Mouse (Mus musculus): ENCODE measurements around the gene Grid1. TPM values are rescaled to one million over a fixed set of nuclear protein-coding genes. Genes with fewer than 3 reads are reported as not detected.

Grid1 gene
- polyA plus RNA-seq, 1 experiment from 2014 or later, result 0.24 TPM

DNA sequence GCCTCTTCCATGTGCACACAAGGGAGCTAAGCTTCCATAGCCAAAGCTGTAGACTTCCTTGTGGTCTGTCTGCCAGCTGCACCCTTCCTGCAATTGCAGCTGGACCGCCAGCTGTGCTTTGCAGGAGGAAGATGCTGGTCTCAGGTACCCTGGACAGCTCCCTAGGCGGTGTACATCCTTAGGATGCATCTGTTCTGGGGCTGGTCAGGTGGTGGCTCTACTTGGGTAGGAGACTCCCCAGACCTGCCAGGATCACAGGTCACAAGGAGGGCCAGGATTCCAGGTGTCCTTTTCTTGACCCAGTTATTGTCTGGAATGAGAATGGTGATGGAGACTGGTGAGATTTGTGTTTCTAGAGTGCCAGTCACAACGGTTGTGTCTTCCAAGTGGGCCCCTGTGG is 3.6 kb upstream of the Grid1 start:
- no peaks in the 10 kb centered on the region for H3K9me3 ChIP-seq
- peaks cover 73% of the 10 kb centered on the region for H3K27me3 ChIP-seq (ENCODE audit: poor library complexity, severe bottlenecking)
- no peak overlapping the region for H3K4me3 ChIP-seq
- H3K36me3 ChIP-seq (replicated peaks), result no peaks in the 10 kb centered on the region
- 38% methylated on average over 3 of the region's 3 CpGs for WGBS
- DNase-seq (ENCODE audit: extremely low spot score, low spot score), result no peak
- peaks cover 25% of the 10 kb centered on the region for H3K4me1 ChIP-seq
- no peak overlapping the region for H3K27ac ChIP-seq

GRCm38 (mm10) chr14:34818387-34818980 is 1.4 kb upstream of the Grid1 start:
- no peak for DNase-seq (ENCODE audit: extremely low spot score, low spot score)
- no peak overlapping the region for H3K27ac ChIP-seq
- peaks cover 39% of the 10 kb centered on the region for H3K4me1 ChIP-seq
- 7% methylated on average over 9 of the region's 9 CpGs for WGBS
- H3K27me3 ChIP-seq (ENCODE audit: poor library complexity, severe bottlenecking), result peaks cover 92% of the 10 kb centered on the region
- no peaks in the 10 kb centered on the region for H3K9me3 ChIP-seq
- H3K36me3 ChIP-seq (replicated peaks), result no peaks in the 10 kb centered on the region
- H3K4me3 ChIP-seq, result peak overlapping the region; percentile 70; the same call in 1 of the 2 replicates

- Histone ChIP-seq H3K9me3 (no peaks in the 10 kb centered on the region), H3K36me3 (replicated peaks) (no peaks in the 10 kb centered on the region), H3K27ac (peak overlapping the region; percentile 77), H3K4me3 (peak overlapping the region; percentile 70), H3K27me3 (ENCODE audit: poor library complexity, severe bottlenecking) (peaks cover 99% of the 10 kb centered on the region), H3K4me1 (peaks cover 40% of the 10 kb centered on the region)
- DNase-seq (ENCODE audit: extremely low spot score, low spot score), result peak; percentile 70
- under 1% methylated on average over 62 of the region's 85 CpGs for WGBS
Observed at GRCm38 (mm10) chr14:34819121-34819918, 588 bp upstream of the Grid1 start.

- Histone ChIP-seq H3K27ac (0 out of 2 replicates have a peak overlapping the region, but pooled peaks have one; percentile 77), H3K9me3 (no peaks in the 10 kb centered on the region), H3K4me3 (peak overlapping the region; percentile 70), H3K27me3 (ENCODE audit: poor library complexity, severe bottlenecking) (peaks cover 95% of the 10 kb centered on the region), H3K4me1 (peaks cover 40% of the 10 kb centered on the region), H3K36me3 (replicated peaks) (no peaks in the 10 kb centered on the region)
- 2% methylated on average over 12 of the region's 12 CpGs for WGBS
- no peak for DNase-seq (ENCODE audit: extremely low spot score, low spot score)
Observed at GRCm38 (mm10) chr14:34820653-34821005, 721 bp downstream of the Grid1 start.

DNA sequence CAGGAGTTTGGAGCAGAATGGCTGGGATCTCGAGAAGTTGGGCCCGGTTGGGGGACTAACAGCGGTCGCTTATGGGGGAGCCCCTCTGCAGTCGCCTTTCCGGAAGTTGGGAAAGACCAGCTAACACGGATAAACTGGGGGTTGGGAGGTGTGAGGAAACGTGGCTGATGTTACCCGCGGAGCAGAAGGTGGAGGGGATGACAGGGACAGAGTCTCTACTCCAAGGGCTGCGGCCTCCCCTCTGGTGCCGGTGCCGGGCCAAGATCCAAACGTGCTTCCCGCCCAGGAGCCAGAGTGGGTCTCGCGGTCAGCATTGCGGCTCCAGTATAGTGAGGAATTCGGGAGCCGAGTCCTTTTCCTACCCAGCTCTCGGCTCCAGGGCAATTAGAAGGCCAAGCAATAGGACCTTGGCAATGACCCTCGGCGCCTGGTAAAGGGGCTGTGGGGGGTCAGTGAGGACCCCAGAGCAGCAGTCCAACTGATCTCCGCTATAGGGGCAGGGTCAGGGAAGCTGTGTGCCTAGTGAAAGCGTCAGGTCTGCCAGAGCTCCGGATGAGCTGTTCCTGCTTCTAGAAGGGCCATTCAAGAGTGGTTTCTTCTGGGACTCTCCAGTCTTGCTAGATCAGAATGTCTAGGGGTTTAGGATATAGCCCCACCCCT is 1.4 kb downstream of the Grid1 start:
- no peaks in the 10 kb centered on the region for H3K9me3 ChIP-seq
- 2% methylated on average over 26 of the region's 26 CpGs for WGBS

DNA sequence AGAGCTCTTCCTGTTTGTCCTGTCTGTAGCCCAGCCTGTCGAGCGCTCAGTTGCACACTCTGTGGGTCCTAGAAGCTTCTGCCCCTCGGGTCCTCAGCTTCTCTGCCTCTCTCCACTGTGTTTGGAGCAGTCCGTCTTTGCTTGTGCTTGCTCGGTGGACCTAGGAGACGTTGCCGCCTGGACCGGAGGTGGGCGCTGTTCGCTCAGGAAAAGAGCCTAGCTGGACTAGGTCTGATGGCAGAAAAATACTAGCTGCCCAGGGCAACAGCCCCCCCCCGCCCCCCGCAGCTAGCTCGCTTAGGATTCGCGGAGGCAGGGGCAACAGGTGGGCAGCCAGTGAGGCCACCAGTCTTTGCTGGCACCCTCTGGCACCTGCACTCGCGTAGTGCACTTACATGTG is 3.2 kb downstream of the Grid1 start:
- H3K27me3 ChIP-seq (ENCODE audit: poor library complexity, severe bottlenecking), result peaks cover 70% of the 10 kb centered on the region

More for the DNA sequence above, 1.4 kb downstream of the Grid1 start:
- peaks cover 44% of the 10 kb centered on the region for H3K4me1 ChIP-seq
- peak overlapping the region; percentile 70 for H3K4me3 ChIP-seq
- H3K27ac ChIP-seq, result no peak overlapping the region
- no peaks in the 10 kb centered on the region for H3K36me3 ChIP-seq (replicated peaks)
- DNase-seq (ENCODE audit: extremely low spot score, low spot score), result no peak
- H3K27me3 ChIP-seq (ENCODE audit: poor library complexity, severe bottlenecking), result peaks cover 89% of the 10 kb centered on the region

GRCm38 (mm10) chr14:34824186-34824585 is 4.3 kb downstream of the Grid1 start:
- WGBS, result 75% methylated on average over 3 of the region's 3 CpGs
- no peak overlapping the region for H3K4me3 ChIP-seq
- H3K4me1 ChIP-seq, result peaks cover 41% of the 10 kb centered on the region
- no peaks in the 10 kb centered on the region for H3K36me3 ChIP-seq (replicated peaks)
- no peak for DNase-seq (ENCODE audit: extremely low spot score, low spot score)
- H3K9me3 ChIP-seq, result no peaks in the 10 kb centered on the region
- no peak overlapping the region for H3K27ac ChIP-seq
- H3K27me3 ChIP-seq (ENCODE audit: poor library complexity, severe bottlenecking), result peaks cover 59% of the 10 kb centered on the region

More for the DNA sequence above, 3.2 kb downstream of the Grid1 start:
- Histone ChIP-seq H3K9me3 (no peaks in the 10 kb centered on the region), H3K36me3 (replicated peaks) (no peaks in the 10 kb centered on the region), H3K27ac (no peak overlapping the region), H3K4me1 (peaks cover 45% of the 10 kb centered on the region), H3K4me3 (peak overlapping the region; percentile 43)
- peak; percentile 68 for DNase-seq (ENCODE audit: extremely low spot score, low spot score)
- 2% methylated on average over 17 of the region's 17 CpGs for WGBS

- Histone ChIP-seq H3K27me3 (ENCODE audit: poor library complexity, severe bottlenecking) (peaks cover 42% of the 10 kb centered on the region), H3K9me3 (no peaks in the 10 kb centered on the region), H3K36me3 (replicated peaks) (no peaks in the 10 kb centered on the region), H3K4me1 (peaks cover 24% of the 10 kb centered on the region), H3K27ac (no peak overlapping the region), H3K4me3 (no peak overlapping the region)
- DNase-seq (ENCODE audit: extremely low spot score, low spot score), result no peak
- 38% methylated on average over 3 of the region's 3 CpGs for WGBS
Observed at GRCm38 (mm10) chr14:34825902-34826301, 6.0 kb downstream of the Grid1 start.

DNA sequence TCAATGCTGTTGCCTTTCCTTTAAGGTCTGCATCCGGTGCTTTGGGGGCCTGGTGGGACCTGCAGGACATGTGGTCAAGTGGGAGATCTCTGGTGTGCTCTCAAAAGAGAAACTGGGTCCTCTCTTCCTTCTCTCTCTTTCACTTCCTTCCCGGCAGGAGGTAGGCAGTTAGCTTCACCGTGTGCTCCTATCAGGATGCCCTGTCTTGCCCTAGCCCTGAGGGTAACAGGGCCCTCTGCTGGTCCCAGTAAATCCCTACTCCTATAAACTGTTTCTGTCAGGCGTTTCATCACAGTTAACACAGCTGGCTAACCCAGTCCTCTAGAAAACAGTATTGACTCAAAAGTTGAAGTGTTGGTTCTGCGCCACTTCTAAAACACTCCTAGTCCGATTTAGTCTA is 9.9 kb downstream of the Grid1 start:
- Histone ChIP-seq H3K36me3 (replicated peaks) (no peaks in the 10 kb centered on the region), H3K4me1 (peaks cover 6% of the 10 kb centered on the region; the same call in 1 of the 2 replicates), H3K9me3 (no peaks in the 10 kb centered on the region), H3K4me3 (no peak overlapping the region), H3K27ac (no peak overlapping the region), H3K27me3 (ENCODE audit: poor library complexity, severe bottlenecking) (0 out of 2 replicates have a peak, but pooled peaks cover 3% of the 10 kb centered on the region)
- WGBS, result 71% methylated on average over 6 of the region's 6 CpGs
- DNase-seq (ENCODE audit: extremely low spot score, low spot score), result no peak

DNA sequence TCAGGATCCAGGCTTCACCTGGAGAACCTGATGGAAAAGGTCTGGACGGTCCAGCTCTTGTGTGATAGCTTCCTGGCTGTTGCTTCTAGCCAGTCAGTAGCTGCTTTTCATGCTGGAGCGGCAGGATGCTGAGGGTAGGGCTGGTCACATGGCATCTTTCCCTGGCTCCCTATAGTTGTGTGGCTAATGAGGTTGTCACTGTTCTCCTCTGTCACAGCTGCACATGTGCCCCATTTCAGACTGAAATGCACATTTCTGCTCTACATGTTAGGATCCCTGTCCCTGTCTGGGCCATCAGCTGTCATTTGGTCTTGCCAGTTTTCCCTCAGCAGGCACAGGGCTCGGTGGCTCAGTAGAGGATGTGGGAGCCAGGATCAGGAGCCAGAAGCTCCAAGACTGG is 17.2 kb downstream of the Grid1 start:
- Histone ChIP-seq H3K4me3 (no peak overlapping the region), H3K36me3 (replicated peaks) (no peaks in the 10 kb centered on the region), H3K27me3 (ENCODE audit: poor library complexity, severe bottlenecking) (no peaks in the 10 kb centered on the region), H3K4me1 (no peaks in the 10 kb centered on the region), H3K27ac (no peak overlapping the region), H3K9me3 (no peaks in the 10 kb centered on the region)
- DNase-seq (ENCODE audit: extremely low spot score, low spot score), result no peak
- WGBS, result 93% methylated on average over 3 of the region's 3 CpGs

- Histone ChIP-seq H3K36me3 (replicated peaks) (no peaks in the 10 kb centered on the region), H3K9me3 (no peaks in the 10 kb centered on the region), H3K27ac (no peak overlapping the region), H3K27me3 (ENCODE audit: poor library complexity, severe bottlenecking) (no peaks in the 10 kb centered on the region), H3K4me3 (no peak overlapping the region), H3K4me1 (no peaks in the 10 kb centered on the region)
- DNase-seq (ENCODE audit: extremely low spot score, low spot score), result no peak
- 65% methylated on average over 6 of the region's 6 CpGs for WGBS
Observed at GRCm38 (mm10) chr14:34838999-34839398, 19.1 kb downstream of the Grid1 start.

- no peak for DNase-seq (ENCODE audit: extremely low spot score, low spot score)
- H3K27me3 ChIP-seq (ENCODE audit: poor library complexity, severe bottlenecking), result no peaks in the 10 kb centered on the region
- H3K27ac ChIP-seq, result no peak overlapping the region
- no peaks in the 10 kb centered on the region for H3K36me3 ChIP-seq (replicated peaks)
- 88% methylated on average over 4 of the region's 4 CpGs for WGBS
- no peaks in the 10 kb centered on the region for H3K4me1 ChIP-seq
- no peaks in the 10 kb centered on the region for H3K9me3 ChIP-seq
- no peak overlapping the region for H3K4me3 ChIP-seq
Observed at GRCm38 (mm10) chr14:34839898-34840297, 20.0 kb downstream of the Grid1 start.

GRCm38 (mm10) chr14:34843579-34843978 is 23.7 kb downstream of the Grid1 start:
- Histone ChIP-seq H3K4me3 (no peak overlapping the region), H3K36me3 (replicated peaks) (no peaks in the 10 kb centered on the region), H3K27ac (no peak overlapping the region), H3K27me3 (ENCODE audit: poor library complexity, severe bottlenecking) (no peaks in the 10 kb centered on the region), H3K9me3 (no peaks in the 10 kb centered on the region), H3K4me1 (peaks cover 6% of the 10 kb centered on the region; the same call in 1 of the 2 replicates)
- no peak for DNase-seq (ENCODE audit: extremely low spot score, low spot score)
- 83% methylated on average over 5 of the region's 5 CpGs for WGBS

Measured in forebrain, embryonic 10.5 days (tissue).